ENCODE assay signal across 8 mouse cellular contexts in genomic region chr17:47923011-47923677, GRCm38 (mm10). TPM values are rescaled to one million over a fixed set of nuclear protein-coding genes. Genes with fewer than 3 reads are reported as not detected.
A peak's percentile ranks its signal among the peaks of the same experiment; 100 is the strongest.
DNase-seq lines count a peak whose midpoint lies in the region; ATAC-seq lines count a peak whose summit lies in the region.

No protein-coding gene starts in this region.

- H3K27ac ChIP-seq in embryonic facial prominence, embryonic 12.5 days = peak overlapping the region; percentile 98
- peak overlapping the region; percentile 93; the same call in 1 of the 2 replicates for H3K27ac ChIP-seq in hindbrain, embryonic 12.5 days
- H3K27ac ChIP-seq in limb, embryonic 13.5 days = peak overlapping the region; percentile 96

- no peaks in the 10 kb centered on the region for H3K9me3 ChIP-seq in embryonic facial prominence, embryonic 12.5 days
- no peaks in the 10 kb centered on the region for H3K9me3 ChIP-seq in hindbrain, embryonic 12.5 days (replicated peaks)
- no peaks in the 10 kb centered on the region for H3K9me3 ChIP-seq in limb, embryonic 13.5 days

- H3K9ac ChIP-seq in embryonic facial prominence, embryonic 12.5 days = peak overlapping the region; percentile 98
- H3K9ac ChIP-seq in hindbrain, embryonic 12.5 days = peak overlapping the region; percentile 88
- H3K9ac ChIP-seq in limb, embryonic 13.5 days = peak overlapping the region; percentile 96

- H3K27me3 ChIP-seq in embryonic facial prominence, embryonic 12.5 days = 0 out of 2 replicates have a peak, but pooled peaks cover 4% of the 10 kb centered on the region
- H3K27me3 ChIP-seq in hindbrain, embryonic 12.5 days = peaks cover 18% of the 10 kb centered on the region
- H3K27me3 ChIP-seq in limb, embryonic 13.5 days = 0 out of 2 replicates have a peak, but pooled peaks cover 5% of the 10 kb centered on the region

- under 1% methylated on average over 28 of the region's 28 CpGs for WGBS in embryonic facial prominence, embryonic 12.5 days
- WGBS in hindbrain, embryonic 12.5 days = under 1% methylated on average over 28 of the region's 28 CpGs
- under 1% methylated on average over 28 of the region's 28 CpGs for whole genome bisulfite sequencing in limb, embryonic 13.5 days

- peak overlapping the region; percentile 86 for H3K4me2 ChIP-seq in embryonic facial prominence, embryonic 12.5 days (replicated peaks)
- peak overlapping the region; percentile 87 for H3K4me2 ChIP-seq in hindbrain, embryonic 12.5 days (replicated peaks)
- peak overlapping the region; percentile 82 for H3K4me2 ChIP-seq in limb, embryonic 13.5 days (replicated peaks)

- peaks cover 9% of the 10 kb centered on the region; the same call in 1 of the 2 replicates for H3K36me3 ChIP-seq in embryonic facial prominence, embryonic 12.5 days
- H3K36me3 ChIP-seq in hindbrain, embryonic 12.5 days = no peaks in the 10 kb centered on the region
- H3K36me3 ChIP-seq in limb, embryonic 13.5 days = peaks cover 24% of the 10 kb centered on the region

- peaks cover 55% of the 10 kb centered on the region for H3K4me1 ChIP-seq in embryonic facial prominence, embryonic 12.5 days
- peaks cover 63% of the 10 kb centered on the region for H3K4me1 ChIP-seq in hindbrain, embryonic 12.5 days
- H3K4me1 ChIP-seq in limb, embryonic 13.5 days = peaks cover 60% of the 10 kb centered on the region

- ATAC-seq in embryonic facial prominence, embryonic 12.5 days (ENCODE audit: insufficient number of reproducible peaks, insufficient read depth, low FRiP score, low TSS enrichment) = no peak
- no peak for ATAC-seq in hindbrain, embryonic 12.5 days (ENCODE audit: low FRiP score)
- ATAC-seq in limb, embryonic 13.5 days (ENCODE audit: low FRiP score, low read depth) = no peak
- 0 out of 2 replicates have a peak, but pooled peaks have one; percentile 10 for ATAC-seq in monocyte, adult 5-6 weeks (replicated peaks; ENCODE audit: insufficient number of reproducible peaks, low FRiP score, low TSS enrichment, poor library complexity, severe bottlenecking)
- no peak for ATAC-seq in erythroid progenitor cell, adult 5-6 weeks (replicated peaks; ENCODE audit: low FRiP score, poor library complexity, severe bottlenecking)

- DNase-seq in urinary bladder, adult 18-20 months (ENCODE audit: low spot score in 2 of 2) = peak; percentile 35 to 36
- no peak for DNase-seq in urinary bladder, postnatal 10 days (ENCODE audit: low spot score)
- peak; percentile 64 for DNase-seq in yolk sac, embryonic 10.5 days (ENCODE audit: low spot score)

- peak overlapping the region; percentile 99 for H3K4me3 ChIP-seq in embryonic facial prominence, embryonic 12.5 days
- peak overlapping the region; percentile 78 for H3K4me3 ChIP-seq in hindbrain, embryonic 12.5 days
- H3K4me3 ChIP-seq in limb, embryonic 13.5 days = peak overlapping the region; percentile 87

RNA-seq across cellular contexts. Expression of gene Foxp4, which starts 1.3 kb away (rescaled TPM):
- polyA plus RNA-seq in embryonic facial prominence, embryonic 12.5 days (2016; fragmentation: Nextera tagmentation; extraction: Ambion mirVana) = 51.0 and 52.4 TPM in 2 replicates
- 40.6 and 41.7 TPM in 2 replicates for polyA plus RNA-seq in hindbrain, embryonic 12.5 days (2016; fragmentation: Nextera tagmentation; extraction: Ambion mirVana)
- polyA plus RNA-seq in limb, embryonic 13.5 days (2015; fragmentation: Nextera tagmentation; extraction: Ambion mirVana) = 25.9 and 30.2 TPM in 2 replicates
- 3.1 to 10.1 TPM (median 9.1 TPM) in 3 replicates for total RNA-seq in monocyte, adult 5-6 weeks (2017)
- total RNA-seq in erythroid progenitor cell, adult 5-6 weeks (2015; ENCODE audit: low replicate concordance) = 4.0 and 5.4 TPM in 2 replicates
- total RNA-seq in erythroid progenitor cell, adult 5-6 weeks (2017; ENCODE audit: low replicate concordance) = 0.30 and 1.0 TPM in 2 replicates
